Mouse (Mus musculus) intestine, embryonic 16.5 days (tissue): Measurements from ENCODE around the gene Cactin. TPM values are rescaled to one million over a fixed set of nuclear protein-coding genes. Genes with fewer than 3 reads are reported as not detected.
A peak's percentile ranks its signal among the peaks of the same experiment; 100 is the strongest.

ENCODE experiments used
- ATAC-seq: fragments of 200-750 bp; cut with Nextera tagmentation; 2 replicates; pipeline ENCODE4 v1.8.0; 2017; ENCODE audit warnings: moderate TSS enrichment, moderate library complexity
- H3K27ac ChIP-seq: fragments of 300-500 bp; sonication (generic); 2 replicates; pipeline ENCODE4 v1.5.1; 2014; ENCODE audit warnings: mild to moderate bottlenecking, low read length
- H3K27me3 ChIP-seq: fragments of 300-500 bp; sonication (generic); replicated peaks from 2 replicates; pipeline ENCODE4 v1.6.1; 2014; ENCODE audit warnings: low read length, control low read depth, mixed read lengths; ENCODE audit not compliant: control insufficient read depth, insufficient read depth
- H3K36me3 ChIP-seq: fragments of 300-500 bp; sonication (generic); 2 replicates; pipeline ENCODE4 v1.6.1; 2014; ENCODE audit warnings: low read length, control low read depth; ENCODE audit not compliant: control insufficient read depth, insufficient read depth
- H3K4me1 ChIP-seq: fragments of 300-500 bp; sonication (generic); 2 replicates; pipeline ENCODE4 v1.6.1; 2014; ENCODE audit warnings: low read length, control low read depth, mixed read lengths; ENCODE audit not compliant: control insufficient read depth, insufficient read depth
- H3K4me2 ChIP-seq: fragments of 300-500 bp; sonication (generic); 2 replicates; pipeline ENCODE4 v1.6.1; 2014; ENCODE audit warnings: low read depth, low read length, control low read depth
- H3K4me3 ChIP-seq: fragments of 300-500 bp; sonication (generic); 2 replicates; pipeline ENCODE4 v1.5.1; 2014; ENCODE audit warnings: mild to moderate bottlenecking, low read length
- H3K9ac ChIP-seq: fragments of 300-500 bp; sonication (generic); 2 replicates; pipeline ENCODE4 v1.6.1; 2014; ENCODE audit warnings: low read depth, low read length
- H3K9me3 ChIP-seq: fragments of 300-500 bp; sonication (generic); 2 replicates; pipeline ENCODE4 v1.6.1; 2016; ENCODE audit warnings: low read length, control low read depth; ENCODE audit not compliant: control insufficient read depth
- WGBS: fragments of 180-500 bp; shearing (Covaris S2); extraction: QIAGEN DNeasy Blood & Tissue Kit; methylation state at CpG from one replicate; pipeline ENCODE4 v1.1.7; 2014; 5-methylcytosine and 5-hydroxymethylcytosine counted together
- microRNA-seq: library from miRNA; unstranded; fragments of <30 nt; microRNA quantifications from one replicate; pipeline ENCODE4, GENCODE M21; 2016
- polyA plus RNA-seq: library from polyadenylated mRNA; unstranded; fragments of >200 nt; fragmentation: Nextera tagmentation; extraction: Ambion mirVana; gene quantifications from 2 replicates; pipeline ENCODE4 v1.2.1, GENCODE M21; 2015

Cactin gene
- polyA plus RNA-seq, 1 experiment from 2014 or later: 28.7 TPM

DNA sequence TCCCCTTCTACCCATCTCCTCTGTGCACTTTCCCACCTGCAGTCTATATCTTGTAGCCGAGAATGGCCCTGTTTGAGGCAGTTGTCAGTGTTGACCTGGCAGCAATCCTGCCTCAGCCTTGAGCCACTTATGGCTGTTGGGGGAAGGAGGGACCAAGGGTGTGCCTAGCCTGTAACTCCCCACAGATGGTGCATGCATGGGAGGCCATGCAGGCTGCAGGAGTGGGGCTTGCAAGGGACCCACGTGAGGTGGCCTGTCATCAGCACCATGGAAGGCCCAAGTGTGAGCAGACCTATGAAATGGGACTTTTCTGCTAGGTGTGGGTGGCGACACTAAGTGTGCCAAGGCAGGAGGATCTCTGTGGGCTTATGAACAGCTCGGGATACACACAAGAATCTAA lies 44.2 kb downstream of the Cactin start:
- no peak overlapping the region for H3K4me3 ChIP-seq
- H3K36me3 ChIP-seq: peaks cover 47% of the 10 kb centered on the region
- H3K27ac ChIP-seq: peak overlapping the region; percentile 46
- no peaks in the 10 kb centered on the region for H3K9me3 ChIP-seq
- 37% methylated on average over 4 of the region's 4 CpGs for WGBS
- peak; percentile 19; the same call in 1 of the 2 replicates for ATAC-seq
- H3K9ac ChIP-seq: peak overlapping the region; percentile 61; the same call in 1 of the 2 replicates
- H3K27me3 ChIP-seq: peaks cover 4% of the 10 kb centered on the region; the same call in 1 of the 2 replicates
- no peak overlapping the region for H3K4me2 ChIP-seq
- H3K4me1 ChIP-seq: peaks cover 58% of the 10 kb centered on the region

GRCm38 (mm10) chr10:81365672-81366476 lies 45.0 kb downstream of the Cactin start, which contains the start of gene 4930404N11Rik:
Gene 4930404N11Rik (minus strand): TSS chr10:81365816.
- H3K4me1 ChIP-seq: peaks cover 52% of the 10 kb centered on the region
- H3K36me3 ChIP-seq: peaks cover 53% of the 10 kb centered on the region
- peak; percentile 53 for ATAC-seq
- H3K9ac ChIP-seq: peak within 1 kb of the TSS; percentile 61
- WGBS: 28% methylated on average over 12 of the region's 12 CpGs
- peaks cover 4% of the 10 kb centered on the region; the same call in 1 of the 2 replicates for H3K27me3 ChIP-seq
- peak within 1 kb of the TSS; percentile 44 for H3K4me2 ChIP-seq
- peak within 1 kb of the TSS; percentile 46 for H3K27ac ChIP-seq
- no peaks in the 10 kb centered on the region for H3K9me3 ChIP-seq
- peak within 1 kb of the TSS; percentile 38 for H3K4me3 ChIP-seq

DNA sequence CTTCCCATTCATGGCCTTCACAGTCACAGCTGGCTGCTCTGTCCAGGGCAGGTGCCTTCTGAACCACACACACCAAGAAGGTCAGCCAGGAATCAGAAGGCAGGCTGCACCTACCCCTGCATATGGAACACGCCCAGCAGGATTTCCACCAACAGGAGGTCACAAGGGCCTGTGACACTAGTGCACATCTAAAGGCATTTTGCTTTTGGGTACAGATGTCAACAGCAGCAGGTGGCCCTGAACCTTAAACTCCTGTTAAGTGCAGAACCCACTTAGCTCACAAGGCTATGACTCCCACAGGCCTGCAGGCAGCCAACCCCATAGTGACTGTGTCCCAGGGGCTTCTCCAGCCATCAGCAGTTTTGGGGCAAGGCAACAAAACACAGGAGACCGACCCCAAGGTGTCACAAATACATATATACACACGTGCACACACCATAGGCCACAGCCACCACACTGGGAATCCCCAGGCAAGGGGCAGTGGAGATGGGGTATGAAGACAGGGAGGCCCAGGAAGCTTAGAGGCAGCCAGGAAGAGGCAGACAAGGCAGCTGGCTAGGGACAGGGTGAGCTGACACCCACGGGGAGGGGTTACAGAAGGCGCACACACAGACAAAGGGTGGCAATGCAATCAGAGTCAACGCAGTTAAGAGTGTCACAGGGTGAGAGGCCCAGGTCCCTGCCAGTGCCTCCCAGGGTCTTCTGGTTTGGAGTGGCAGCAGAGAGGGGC lies 45.7 kb downstream of the Cactin start:
- Histone ChIP-seq H3K9ac (peak overlapping the region; percentile 29; the same call in 1 of the 2 replicates), H3K4me1 (peaks cover 46% of the 10 kb centered on the region), H3K4me2 (no peak overlapping the region), H3K27ac (peak overlapping the region; percentile 46), H3K27me3 (peaks cover 4% of the 10 kb centered on the region; the same call in 1 of the 2 replicates), H3K36me3 (peaks cover 51% of the 10 kb centered on the region), H3K9me3 (no peaks in the 10 kb centered on the region), H3K4me3 (no peak overlapping the region)
- peak; percentile 32 for ATAC-seq
- 70% methylated on average over 6 of the region's 6 CpGs for WGBS

GRCm38 (mm10) chr10:81367207-81367495 lies 46.2 kb downstream of the Cactin start:
- ATAC-seq: no peak
- Histone ChIP-seq H3K4me1 (peaks cover 42% of the 10 kb centered on the region), H3K9me3 (no peaks in the 10 kb centered on the region), H3K36me3 (peaks cover 51% of the 10 kb centered on the region), H3K27ac (no peak overlapping the region), H3K9ac (no peak overlapping the region), H3K27me3 (peaks cover 4% of the 10 kb centered on the region; the same call in 1 of the 2 replicates), H3K4me2 (no peak overlapping the region), H3K4me3 (no peak overlapping the region)
- 84% methylated on average over 6 of the region's 6 CpGs for WGBS

DNA sequence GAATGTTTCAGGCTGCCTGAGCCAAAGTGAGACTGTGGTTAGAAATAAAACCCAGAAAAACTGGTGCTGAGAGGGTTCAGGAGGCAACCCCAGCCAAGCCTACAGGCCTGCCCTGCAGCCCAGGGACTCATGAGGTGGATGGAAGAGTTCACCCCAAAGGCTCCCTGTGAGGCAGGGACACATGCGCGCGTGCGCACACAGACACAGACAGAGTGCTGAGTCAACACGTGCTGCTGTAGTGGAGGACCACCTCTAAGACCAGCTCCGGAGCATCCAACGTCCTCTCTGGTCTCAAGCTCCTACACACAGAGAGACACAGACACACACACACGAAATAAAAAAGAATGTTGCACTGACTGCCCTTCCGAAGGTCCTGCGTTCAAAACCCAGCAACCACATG lies 54.4 kb downstream of the Cactin start:
- Histone ChIP-seq H3K9me3 (no peaks in the 10 kb centered on the region), H3K27ac (no peak overlapping the region), H3K4me1 (peaks cover 20% of the 10 kb centered on the region), H3K9ac (no peak overlapping the region), H3K27me3 (no peaks in the 10 kb centered on the region), H3K4me2 (no peak overlapping the region), H3K4me3 (no peak overlapping the region), H3K36me3 (peaks cover 11% of the 10 kb centered on the region)
- WGBS: 95% methylated on average over 10 of the region's 10 CpGs
- ATAC-seq: no peak

Small RNAs within 50 kb of the gene (microRNA-seq; reads per million reads assigned to microRNA genes)
- 10.2 reads per million, percentile 22 among the genes with 10 or more reads in this experiment for gene Mir3057

Other genes starting within 250 kb of the Cactin start
- gene Creb3l3, start 222.2 kb upstream of the Cactin start, polyA plus RNA-seq: 123 and 180 TPM in 2 replicates
- gene Map2k2, start 215.2 kb upstream of the Cactin start, polyA plus RNA-seq: 214 and 225 TPM in 2 replicates
- 46.2 and 47.4 TPM in 2 replicates for gene Zbtb7a, start 185.9 kb upstream of the Cactin start, polyA plus RNA-seq
- 52.5 and 54.4 TPM in 2 replicates for gene Pias4, start 153.2 kb upstream of the Cactin start, polyA plus RNA-seq
- gene Eef2, start 144.5 kb upstream of the Cactin start, polyA plus RNA-seq: 526 and 531 TPM in 2 replicates
- 15.4 and 47.6 TPM in 2 replicates for gene Dapk3, start 138.1 kb upstream of the Cactin start, polyA plus RNA-seq
- gene 4930442H23Rik, start 137.3 kb upstream of the Cactin start, polyA plus RNA-seq: not detected in 2 replicates
- 0.17 TPM in 1 of 2 replicates, not detected in the other for gene Nmrk2, start 119.1 kb upstream of the Cactin start, polyA plus RNA-seq
- gene Atcay, start 90.3 kb upstream of the Cactin start, polyA plus RNA-seq: 1.4 and 1.5 TPM in 2 replicates
- 7.1 and 8.0 TPM in 2 replicates for gene Zfr2, start 87.9 kb upstream of the Cactin start, polyA plus RNA-seq
- 2.0 and 2.3 TPM in 2 replicates for gene Matk, start 68.2 kb upstream of the Cactin start, polyA plus RNA-seq
- 240 and 249 TPM in 2 replicates for gene Mrpl54, start 54.2 kb upstream of the Cactin start, polyA plus RNA-seq
- gene Apba3, start 54.1 kb upstream of the Cactin start, polyA plus RNA-seq: 72.2 and 83.1 TPM in 2 replicates
- 53.2 and 56.6 TPM in 2 replicates for gene Tjp3, start 29.5 kb upstream of the Cactin start, polyA plus RNA-seq
- gene Pip5k1c, start 28.1 kb upstream of the Cactin start, polyA plus RNA-seq: 35.4 and 40.5 TPM in 2 replicates
- gene Tbxa2r, start 7.6 kb downstream of the Cactin start, polyA plus RNA-seq: 21.2 and 21.3 TPM in 2 replicates
- gene Gipc3, start 22.2 kb downstream of the Cactin start, polyA plus RNA-seq: 0.06 and 0.12 TPM in 2 replicates
- gene Hmg20b, start 29.4 kb downstream of the Cactin start, polyA plus RNA-seq: 69.0 and 71.4 TPM in 2 replicates
- gene Mfsd12, start 36.4 kb downstream of the Cactin start, polyA plus RNA-seq: 21.6 and 32.4 TPM in 2 replicates
- 1.4 and 2.7 TPM in 2 replicates for gene 4930404N11Rik, start 44.7 kb downstream of the Cactin start, polyA plus RNA-seq
- 73.2 and 78.7 TPM in 2 replicates for gene Fzr1, start 57.4 kb downstream of the Cactin start, polyA plus RNA-seq
- 102 and 109 TPM in 2 replicates for gene Dohh, start 63.3 kb downstream of the Cactin start, polyA plus RNA-seq
- gene Gm48551, start 63.4 kb downstream of the Cactin start, polyA plus RNA-seq: 2.9 and 3.7 TPM in 2 replicates
- gene Gm48552, start 67.9 kb downstream of the Cactin start, polyA plus RNA-seq: 0.55 and 1.8 TPM in 2 replicates
- gene Smim24, start 71.9 kb downstream of the Cactin start, polyA plus RNA-seq: 426 and 504 TPM in 2 replicates
- gene Nfic, start 134.5 kb downstream of the Cactin start, polyA plus RNA-seq: 49.8 and 55.8 TPM in 2 replicates
- gene Celf5, start 161.6 kb downstream of the Cactin start, polyA plus RNA-seq: 1.4 and 1.5 TPM in 2 replicates
- 126 and 137 TPM in 2 replicates for gene Ncln, start 175.3 kb downstream of the Cactin start, polyA plus RNA-seq
- gene S1pr4, start 179.0 kb downstream of the Cactin start, polyA plus RNA-seq: 0.86 and 0.99 TPM in 2 replicates
- gene Gna15, start 203.1 kb downstream of the Cactin start, polyA plus RNA-seq: 1.1 and 1.5 TPM in 2 replicates
- gene Gna11, start 224.1 kb downstream of the Cactin start, polyA plus RNA-seq: 296 and 339 TPM in 2 replicates
- gene Aes, start 238.4 kb downstream of the Cactin start, polyA plus RNA-seq: 473 and 518 TPM in 2 replicates